In the genomic region with DNA sequence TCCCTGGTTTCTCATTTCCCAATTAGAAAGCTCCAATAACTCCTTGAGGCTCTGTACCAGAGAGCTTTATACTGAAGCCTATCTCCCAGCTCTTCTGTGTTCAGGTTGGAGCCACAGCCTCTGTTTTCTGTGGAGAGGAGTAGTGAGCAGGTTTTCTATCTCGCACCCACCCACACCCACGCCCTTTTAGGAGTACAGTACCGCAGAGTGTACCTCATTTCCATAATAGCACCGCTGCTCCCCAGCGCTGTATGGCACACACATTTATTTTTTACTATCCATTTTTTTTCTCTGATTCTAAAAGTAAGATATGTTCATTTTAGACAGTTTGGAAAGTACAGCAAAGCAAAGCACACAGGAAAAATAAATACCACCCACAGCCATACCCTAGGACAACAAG, we compare ENCODE assay signal across 30 mouse cellular contexts.
DNase-seq lines count a peak whose midpoint lies in the region; ATAC-seq lines count a peak whose summit lies in the region.
"Had no signal": no experiment of that assay in that cellular context is flagged by ENCODE, and none has a peak within 500 bp of the region (broad histone marks: within the 10 kb centered on the region; RNA-seq: fewer than 3 reads in every experiment).

No protein-coding gene starts in this region.

- no peak overlapping the region for H3K9ac ChIP-seq in midbrain, embryonic 11.5 days (ENCODE audit: low read length)
- no peak overlapping the region for H3K9ac ChIP-seq in midbrain, embryonic 13.5 days (replicated peaks)
- H3K9ac ChIP-seq: embryonic facial prominence, embryonic 15.5 days; forebrain, embryonic 15.5 days; heart, embryonic 15.5 days; hindbrain, embryonic 14.5 days; liver, embryonic 15.5 days; lung, embryonic 15.5 days; neural tube, embryonic 13.5 days; stomach, embryonic 15.5 days had no signal

- ATAC-seq in frontal cortex, adult (ENCODE audit: low TSS enrichment) = peak; percentile 81
- ATAC-seq in midbrain, embryonic 11.5 days (ENCODE audit: low FRiP score) = no peak
- no peak for ATAC-seq in midbrain, embryonic 13.5 days
- ATAC-seq in activated CD4-positive, CD25-positive, alpha-beta regulatory T cell, adult 4 months = no peak
- ATAC-seq: forebrain, embryonic 15.5 days; inflammation-experienced regulatory T-cells, adult 6 months; midbrain, embryonic 16.5 days had no signal

- intact Hi-C loops in left cerebral cortex, postnatal 25 days (cut with DNase I) = loop anchor here (1.0 kb wide), 1 partner anchor 37 kb away; no protein-coding TSS in a partner anchor

- 92% methylated on average over 5 of the region's 5 CpGs for WGBS in midbrain, embryonic 11.5 days
- 97% methylated on average over 5 of the region's 5 CpGs for WGBS in midbrain, embryonic 13.5 days

- H3K4me3 ChIP-seq in midbrain, embryonic 11.5 days (ENCODE audit: low read depth, low read length) = no peak overlapping the region
- H3K4me3 ChIP-seq in midbrain, embryonic 13.5 days (replicated peaks) = no peak overlapping the region
- H3K4me3 ChIP-seq: embryonic facial prominence, embryonic 15.5 days; forebrain, embryonic 15.5 days; gastrocnemius, adult 2 months; heart, embryonic 15.5 days; limb, embryonic 10.5 days; liver, embryonic 15.5 days; lung, embryonic 15.5 days; megakaryocyte, embryonic 14.5 days; myocyte; neural tube, embryonic 13.5 days; stomach, embryonic 15.5 days had no signal

- no peaks in the 10 kb centered on the region for H3K36me3 ChIP-seq in midbrain, embryonic 11.5 days (ENCODE audit: control insufficient read depth, insufficient read depth, low read length)
- H3K36me3 ChIP-seq in midbrain, embryonic 13.5 days = no peaks in the 10 kb centered on the region
- H3K36me3 ChIP-seq: embryonic facial prominence, embryonic 15.5 days; forebrain, embryonic 15.5 days; heart, embryonic 15.5 days; limb, embryonic 10.5 days; liver, embryonic 15.5 days; lung, embryonic 15.5 days; neural tube, embryonic 13.5 days; stomach, embryonic 15.5 days had no signal

- H3K4me1 ChIP-seq in midbrain, embryonic 11.5 days (ENCODE audit: control insufficient read depth, insufficient read depth, low read length) = no peaks in the 10 kb centered on the region
- H3K4me1 ChIP-seq in midbrain, embryonic 13.5 days (replicated peaks) = peaks cover 1% of the 10 kb centered on the region
- H3K4me1 ChIP-seq: heart, embryonic 15.5 days; limb, embryonic 10.5 days; liver, embryonic 15.5 days; lung, embryonic 15.5 days; neural tube, embryonic 13.5 days; stomach, embryonic 15.5 days had no signal

- H3K9me3 ChIP-seq in midbrain, embryonic 11.5 days (ENCODE audit: control insufficient read depth, low read length) = no peaks in the 10 kb centered on the region
- no peaks in the 10 kb centered on the region for H3K9me3 ChIP-seq in midbrain, embryonic 13.5 days
- H3K9me3 ChIP-seq: embryonic facial prominence, embryonic 15.5 days; forebrain, embryonic 15.5 days; heart, embryonic 15.5 days; limb, embryonic 10.5 days; liver, embryonic 15.5 days; lung, embryonic 15.5 days; megakaryocyte, embryonic 14.5 days; neural tube, embryonic 13.5 days; stomach, embryonic 15.5 days had no signal

- H3K27ac ChIP-seq in midbrain, embryonic 11.5 days (ENCODE audit: low read depth, low read length) = no peak overlapping the region
- H3K27ac ChIP-seq in midbrain, embryonic 13.5 days = no peak overlapping the region
- H3K27ac ChIP-seq: embryonic facial prominence, embryonic 15.5 days; forebrain, embryonic 15.5 days; gastrocnemius, adult 2 months; heart, embryonic 15.5 days; hindbrain, embryonic 14.5 days; limb, embryonic 10.5 days; liver, embryonic 15.5 days; lung, embryonic 15.5 days; neural tube, embryonic 13.5 days; stomach, embryonic 15.5 days had no signal

- DNase-seq in frontal cortex, postnatal 10 days (ENCODE audit: low spot score in 2 of 2) = no peak
- peak; percentile 69 for DNase-seq in midbrain, embryonic 11.5 days (ENCODE audit: low spot score, missing footprints)
- DNase-seq in left cerebral cortex, postnatal 25 days (ENCODE audit: low spot score in 2 of 2) = peak; percentile 62 to 94
- no peak for DNase-seq in kidney, adult 9 months
- DNase-seq: adrenal gland, postnatal 10 days; cerebellum, adult 9-10 months; gastrocnemius, adult 2 months; heart, postnatal 36 days; kidney, adult 18-20 months; kidney, postnatal 10 days; liver; lung, postnatal 36 days; thymus, adult 18-20 months; thymus, postnatal 36 days had no signal

- no peaks in the 10 kb centered on the region for H3K27me3 ChIP-seq in midbrain, embryonic 11.5 days (ENCODE audit: control insufficient read depth, insufficient read depth, low read length)
- 0 out of 2 replicates have a peak, but pooled peaks cover 7% of the 10 kb centered on the region for H3K27me3 ChIP-seq in midbrain, embryonic 13.5 days
- H3K27me3 ChIP-seq: embryonic facial prominence, embryonic 15.5 days; forebrain, embryonic 15.5 days; liver, embryonic 15.5 days; lung, embryonic 15.5 days; neural tube, embryonic 13.5 days; stomach, embryonic 15.5 days had no signal

- H3K4me2 ChIP-seq in midbrain, embryonic 11.5 days = no peak overlapping the region
- no peak overlapping the region for H3K4me2 ChIP-seq in midbrain, embryonic 13.5 days (replicated peaks)
- H3K4me2 ChIP-seq: embryonic facial prominence, embryonic 15.5 days; forebrain, embryonic 15.5 days; heart, embryonic 15.5 days; hindbrain, embryonic 14.5 days; liver, embryonic 15.5 days; lung, embryonic 15.5 days; neural tube, embryonic 13.5 days; stomach, embryonic 15.5 days had no signal

Comparison
In these comparisons a context has a peak if more than half of its experiments do, and no peak if none do; other contexts are left out.
1. DNase-seq: peak in midbrain, embryonic 11.5 days (single experiment) and left cerebral cortex, postnatal 25 days (2 of 2); none in frontal cortex, postnatal 10 days (0 of 2) and kidney, adult 9 months (single experiment).